Mouse (Mus musculus): ENCODE data around the gene Prkab2.

Prkab2 gene

GRCm38 (mm10) chr3:97691443-97692017 lies 33.5 kb downstream of the Prkab2 start:
- no peak for DNase-seq (ENCODE audit: low spot score)

- no peak for DNase-seq (ENCODE audit: low spot score)
Observed at GRCm38 (mm10) chr3:97693806-97694205, 35.8 kb downstream of the Prkab2 start.

GRCm38 (mm10) chr3:97696866-97697265 lies 38.9 kb downstream of the Prkab2 start:
- DNase-seq (ENCODE audit: low spot score): no peak

- no peak for DNase-seq (ENCODE audit: low spot score)
Observed at GRCm38 (mm10) chr3:97697291-97697690, 39.3 kb downstream of the Prkab2 start.

GRCm38 (mm10) chr3:97699061-97699460 lies 41.1 kb downstream of the Prkab2 start:
- no peak for DNase-seq (ENCODE audit: low spot score)

- no peak for DNase-seq (ENCODE audit: low spot score)
Observed at GRCm38 (mm10) chr3:97701198-97701597, 43.2 kb downstream of the Prkab2 start.

- DNase-seq (ENCODE audit: low spot score): no peak
Observed at GRCm38 (mm10) chr3:97702448-97703080, 44.6 kb downstream of the Prkab2 start.

GRCm38 (mm10) chr3:97705508-97705907 lies 47.5 kb downstream of the Prkab2 start:
- no peak for DNase-seq (ENCODE audit: low spot score)

GRCm38 (mm10) chr3:97706561-97706960 lies 48.6 kb downstream of the Prkab2 start:
- DNase-seq (ENCODE audit: low spot score): no peak

- no peak for DNase-seq (ENCODE audit: low spot score)
Observed at GRCm38 (mm10) chr3:97710134-97710533, 52.1 kb downstream of the Prkab2 start.

- DNase-seq (ENCODE audit: low spot score): no peak
Observed at GRCm38 (mm10) chr3:97710881-97711280, 52.9 kb downstream of the Prkab2 start.

GRCm38 (mm10) chr3:97715922-97716321 lies 57.9 kb downstream of the Prkab2 start:
- no peak for DNase-seq (ENCODE audit: low spot score)

- DNase-seq (ENCODE audit: low spot score): no peak
Observed at GRCm38 (mm10) chr3:97719116-97719515, 61.1 kb downstream of the Prkab2 start.
